Mouse (Mus musculus) small intestine, adult 2 months (tissue): ENCODE results near the gene Rps15a.

Experiments used
- CTCF ChIP-seq: fragments of 200-500 bp; IDR thresholded peaks from 2 replicates; pipeline ENCODE4 v1.5.1; 2012; ENCODE audit warnings: low read depth, mild to moderate bottlenecking, control low read depth, inconsistent platforms, low read length, moderate library complexity, mixed read lengths; ENCODE audit not compliant: insufficient replicate concordance, insufficient read length; ENCODE audit errors: extremely low read depth
- POLR2A ChIP-seq: fragments of 200-500 bp; IDR thresholded peaks from 2 replicates; pipeline ENCODE4 v1.6.1; 2012; ENCODE audit warnings: low read depth, mild to moderate bottlenecking, control low read depth, inconsistent platforms, low read length, moderate library complexity

GRCm38 (mm10) chr7:118143123-118143522, 27.1 kb upstream of the Rps15a start:
- no peak for TF ChIP-seq CTCF
- TF ChIP-seq POLR2A, result no peak
